Mouse (Mus musculus): ENCODE measurements around the gene Msrb1. TPM values are rescaled to one million over a fixed set of nuclear protein-coding genes. Genes with fewer than 3 reads are reported as not detected.
"Not testable (repeated sequence)": the region's sequence is repeated elsewhere in the genome, so short reads cannot be mapped to it uniquely, and the experiment has no call there.

Gene Msrb1
- polyA plus RNA-seq, 1 experiment from 2014 or later, result 59.8 TPM

DNA sequence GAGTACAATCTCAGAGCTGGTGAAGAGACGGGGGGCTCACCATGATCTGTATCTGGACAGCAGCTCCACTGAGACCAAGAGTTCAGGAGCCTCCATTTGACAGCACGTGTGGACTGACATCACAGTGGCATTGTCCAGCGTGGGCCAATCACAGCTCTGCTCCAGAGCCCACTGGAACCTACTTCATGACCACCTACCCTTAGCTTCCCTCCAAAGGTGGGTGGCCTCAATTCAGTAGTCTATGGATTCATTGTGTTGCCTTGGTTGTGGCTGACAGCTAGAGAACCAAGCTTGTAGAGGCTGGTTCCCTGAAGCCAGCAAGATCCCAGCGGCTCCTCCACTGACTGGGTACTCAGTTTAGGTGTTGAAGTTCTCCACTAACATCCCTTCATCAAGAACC, 18.5 kb upstream of the Msrb1 start, which contains the start of the genes Rnf151 and Rps2:
TSS of gene Rnf151 (minus strand) at position 121 of the 400 bp plus-strand sequence.
TSS of gene Rps2 (plus strand) at position 174 of the 400 bp plus-strand sequence.
- H3K27ac ChIP-seq (ENCODE audit: low read length), result no peak within 1 kb of the TSS
- H3K4me1 ChIP-seq (ENCODE audit: insufficient read depth, low read depth, low read length), result peaks cover 3% of the 10 kb centered on the region; the same call in 1 of the 2 replicates
- 83% methylated on average over 4 of the region's 4 CpGs for WGBS
- H3K27me3 ChIP-seq (replicated peaks; ENCODE audit: insufficient read depth, low read length), result no peaks in the 10 kb centered on the region
- peak within 1 kb of the TSS; percentile 64 for H3K4me2 ChIP-seq (replicated peaks; ENCODE audit: low read depth, low read length)
- no peak within 1 kb of the TSS for H3K4me3 ChIP-seq (ENCODE audit: low read depth, low read length)
- ATAC-seq (no peak), DNase-seq (ENCODE audit: low spot score) (no peak)
- TF ChIP-seq CTCF (IDR thresholded peaks at IDR 0.05), result no peak
- TF ChIP-seq EP300 (IDR thresholded peaks at IDR 0.05), result no peak
- peaks cover 11% of the 10 kb centered on the region; the same call in 1 of the 2 replicates for H3K36me3 ChIP-seq (ENCODE audit: insufficient read depth, low read length)
- H3K9me3 ChIP-seq (ENCODE audit: low read length), result no peaks in the 10 kb centered on the region
- peak within 1 kb of the TSS; percentile 95; the same call in 1 of the 2 replicates for H3K9ac ChIP-seq (replicated peaks; ENCODE audit: low read depth)

DNA sequence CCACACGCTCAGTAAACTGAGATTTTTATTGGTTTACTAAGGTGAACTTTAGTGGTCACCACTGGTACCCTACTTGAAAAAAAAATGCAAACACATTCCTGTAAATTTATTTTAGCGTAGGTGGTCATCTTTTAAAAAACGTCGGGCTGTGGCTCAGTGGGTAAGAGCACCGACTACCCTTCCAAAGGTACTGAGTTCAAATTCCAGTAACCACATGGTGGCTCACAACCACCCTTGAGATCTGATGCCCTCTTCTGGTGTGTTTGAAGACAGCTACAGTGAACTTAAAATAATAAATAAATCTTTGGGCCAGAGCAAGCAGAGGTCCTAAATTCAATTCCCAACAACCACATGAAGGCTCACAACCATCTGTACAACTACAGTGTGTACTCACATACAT, 17.5 kb upstream of the Msrb1 start:
- not testable (repeated sequence) for H3K9me3 ChIP-seq (ENCODE audit: low read length); ATAC-seq; H3K27ac ChIP-seq (ENCODE audit: low read length); DNase-seq (ENCODE audit: low spot score); H3K27me3 ChIP-seq (replicated peaks; ENCODE audit: insufficient read depth, low read length)
- Histone ChIP-seq H3K4me2 (replicated peaks; ENCODE audit: low read depth, low read length) (peak overlapping the region; percentile 64), H3K9ac (replicated peaks; ENCODE audit: low read depth) (peak overlapping the region; percentile 95), H3K4me3 (ENCODE audit: low read depth, low read length) (peak overlapping the region; percentile 76), H3K4me1 (ENCODE audit: insufficient read depth, low read depth, low read length) (peaks cover 10% of the 10 kb centered on the region; the same call in 1 of the 2 replicates), H3K36me3 (ENCODE audit: insufficient read depth, low read length) (peaks cover 11% of the 10 kb centered on the region; the same call in 1 of the 2 replicates)
- peak; percentile 39 for TF ChIP-seq CTCF (IDR thresholded peaks at IDR 0.05)
- 55% methylated on average over 5 of the region's 5 CpGs for WGBS

DNA sequence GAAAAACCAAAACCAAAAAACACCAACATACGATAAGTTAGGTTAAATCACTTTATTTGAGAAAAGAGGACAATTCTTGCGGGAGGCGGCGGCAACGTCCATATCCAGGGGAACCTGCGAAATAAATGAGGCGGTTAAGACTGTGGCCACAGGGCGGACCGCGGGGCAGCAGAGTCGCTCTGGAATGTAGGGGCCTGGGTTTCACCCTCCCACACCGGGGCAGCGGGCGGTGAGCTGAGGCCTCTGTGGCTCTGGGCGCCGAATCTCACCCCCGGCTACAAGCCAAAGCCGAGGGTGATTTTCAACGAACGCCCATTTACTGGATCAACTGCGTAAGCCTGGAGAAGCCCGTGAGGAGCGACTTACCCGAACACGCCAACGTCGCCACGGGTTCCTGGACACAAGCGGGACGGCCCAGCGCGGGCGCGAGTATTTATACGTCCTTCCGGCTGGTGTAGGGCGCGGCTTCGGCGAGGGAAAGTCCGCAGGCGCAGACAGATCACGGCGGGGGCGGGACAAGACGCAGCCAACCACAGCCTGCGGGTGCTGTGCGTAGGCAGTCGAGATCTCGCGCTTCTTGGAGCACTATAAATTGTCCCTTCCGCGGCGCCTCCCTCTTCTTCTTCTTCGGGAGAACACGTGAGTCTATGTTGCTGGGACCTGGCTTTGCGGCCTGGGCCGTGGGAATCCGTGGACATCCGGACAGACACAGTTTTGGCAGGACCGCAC, 16.8 kb upstream of the Msrb1 start:
- 1% methylated on average over 61 of the region's 61 CpGs for WGBS
- TF ChIP-seq EP300 (IDR thresholded peaks at IDR 0.05), result peak; percentile 76
- peak; percentile 25 for TF ChIP-seq CTCF (IDR thresholded peaks at IDR 0.05)
- Histone ChIP-seq H3K27ac (ENCODE audit: low read length) (peak overlapping the region; percentile 92), H3K9ac (replicated peaks; ENCODE audit: low read depth) (peak overlapping the region; percentile 96), H3K27me3 (replicated peaks; ENCODE audit: insufficient read depth, low read length) (no peaks in the 10 kb centered on the region), H3K9me3 (ENCODE audit: low read length) (no peaks in the 10 kb centered on the region), H3K36me3 (ENCODE audit: insufficient read depth, low read length) (peaks cover 11% of the 10 kb centered on the region; the same call in 1 of the 2 replicates), H3K4me3 (ENCODE audit: low read depth, low read length) (peak overlapping the region; percentile 76), H3K4me1 (ENCODE audit: insufficient read depth, low read depth, low read length) (peaks cover 10% of the 10 kb centered on the region; the same call in 1 of the 2 replicates), H3K4me2 (replicated peaks; ENCODE audit: low read depth, low read length) (peak overlapping the region; percentile 66)
- DNase-seq (ENCODE audit: low spot score) (peak; percentile 99), ATAC-seq (peak; percentile 98)

DNA sequence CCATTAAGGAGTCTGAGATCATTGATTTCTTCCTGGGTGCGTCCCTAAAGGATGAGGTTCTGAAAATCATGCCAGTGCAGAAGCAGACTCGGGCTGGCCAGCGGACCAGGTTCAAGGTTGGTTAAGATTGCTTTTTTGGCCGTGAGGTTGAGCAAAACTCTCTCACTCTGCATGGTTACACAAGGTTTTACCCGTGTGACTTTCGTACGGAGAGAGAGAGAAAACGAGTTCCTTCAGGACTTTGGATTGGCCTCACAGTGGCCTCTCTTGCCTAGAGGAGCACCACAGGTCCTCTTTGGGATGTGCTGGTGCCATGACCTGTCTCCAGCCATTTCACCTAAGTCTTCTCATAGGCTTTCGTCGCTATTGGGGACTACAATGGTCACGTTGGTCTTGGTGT, 15.8 kb upstream of the Msrb1 start:
- Histone ChIP-seq H3K36me3 (ENCODE audit: insufficient read depth, low read length) (peaks cover 11% of the 10 kb centered on the region; the same call in 1 of the 2 replicates), H3K9ac (replicated peaks; ENCODE audit: low read depth) (peak overlapping the region; percentile 96), H3K4me1 (ENCODE audit: insufficient read depth, low read depth, low read length) (peaks cover 10% of the 10 kb centered on the region; the same call in 1 of the 2 replicates), H3K4me2 (replicated peaks; ENCODE audit: low read depth, low read length) (peak overlapping the region; percentile 66), H3K27ac (ENCODE audit: low read length) (0 out of 2 replicates have a peak overlapping the region, but pooled peaks have one; percentile 92), H3K4me3 (ENCODE audit: low read depth, low read length) (peak overlapping the region; percentile 76)
- not testable (repeated sequence) for H3K27me3 ChIP-seq (replicated peaks; ENCODE audit: insufficient read depth, low read length); ATAC-seq; DNase-seq (ENCODE audit: low spot score); H3K9me3 ChIP-seq (ENCODE audit: low read length)
- 1% methylated on average over 10 of the region's 11 CpGs for WGBS

DNA sequence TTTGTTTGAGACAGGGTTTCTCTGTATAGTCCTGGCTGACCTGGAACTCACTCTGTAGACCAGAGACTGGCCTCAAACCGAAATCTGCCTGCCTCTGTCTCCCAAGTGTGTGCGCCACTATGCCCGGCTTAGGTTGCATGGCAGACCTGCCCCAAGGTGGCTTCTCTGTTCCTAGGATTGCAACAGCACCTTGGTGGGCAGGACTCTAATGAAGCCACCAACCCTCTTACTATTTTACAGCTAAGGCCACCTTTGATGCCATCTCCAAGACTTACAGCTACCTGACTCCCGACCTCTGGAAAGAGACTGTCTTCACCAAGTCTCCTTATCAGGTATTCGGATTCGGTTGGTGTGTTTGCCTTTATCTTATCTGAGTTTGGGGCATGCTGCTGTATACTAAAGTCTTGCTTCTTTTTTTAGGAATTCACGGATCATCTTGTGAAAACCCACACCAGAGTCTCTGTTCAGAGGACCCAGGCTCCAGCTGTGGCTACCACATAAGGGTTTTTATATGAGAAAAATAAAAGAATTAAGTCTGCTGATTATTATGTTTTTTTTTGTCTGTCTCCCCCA, 15.0 kb upstream of the Msrb1 start:
- not testable (repeated sequence) for DNase-seq (ENCODE audit: low spot score); ATAC-seq; H3K9me3 ChIP-seq (ENCODE audit: low read length); H3K9ac ChIP-seq (replicated peaks; ENCODE audit: low read depth); H3K4me3 ChIP-seq (ENCODE audit: low read depth, low read length); H3K27me3 ChIP-seq (replicated peaks; ENCODE audit: insufficient read depth, low read length); H3K27ac ChIP-seq (ENCODE audit: low read length)
- H3K4me2 ChIP-seq (replicated peaks; ENCODE audit: low read depth, low read length), result peak overlapping the region; percentile 66; the same call in 1 of the 2 replicates
- H3K4me1 ChIP-seq (ENCODE audit: insufficient read depth, low read depth, low read length), result peaks cover 10% of the 10 kb centered on the region; the same call in 1 of the 2 replicates
- 38% methylated on average over 7 of the region's 7 CpGs for WGBS
- H3K36me3 ChIP-seq (ENCODE audit: insufficient read depth, low read length), result peaks cover 11% of the 10 kb centered on the region; the same call in 1 of the 2 replicates

DNA sequence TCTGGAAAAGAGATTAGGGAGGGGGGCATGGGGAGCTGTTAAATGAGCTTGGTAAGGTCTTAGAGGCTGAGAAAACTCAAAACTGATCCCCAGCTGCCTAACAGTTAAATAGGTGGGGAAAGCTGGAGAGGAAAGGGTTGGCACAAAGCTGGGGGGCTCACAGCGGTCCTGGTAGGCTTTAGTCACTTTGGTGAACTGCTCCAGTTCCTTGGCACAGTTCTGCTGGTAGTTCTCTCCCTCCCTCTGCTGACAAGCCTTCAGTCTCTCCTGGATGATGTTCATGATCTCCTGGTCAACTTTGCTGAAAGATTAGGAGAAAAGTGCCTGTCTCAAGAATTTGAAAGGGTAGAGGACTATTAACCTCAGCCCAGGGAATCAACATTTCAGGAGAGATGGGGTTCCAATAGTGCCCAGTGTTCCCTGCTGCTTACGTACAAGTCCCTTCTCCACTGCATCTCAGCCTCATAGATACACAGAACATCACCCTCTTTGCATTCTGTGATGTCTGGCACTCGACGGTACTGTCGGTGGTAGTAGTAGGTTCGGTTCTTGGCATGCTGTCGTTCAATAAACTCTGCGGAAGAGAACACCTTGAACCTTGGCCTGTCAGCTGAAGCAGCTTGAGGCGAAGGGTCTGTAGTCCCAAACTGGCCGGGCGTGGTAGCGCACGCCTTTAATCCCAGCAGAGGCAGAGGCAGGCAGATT, 14.1 kb upstream of the Msrb1 start:
- Histone ChIP-seq H3K9me3 (ENCODE audit: low read length) (no peaks in the 10 kb centered on the region), H3K4me2 (replicated peaks; ENCODE audit: low read depth, low read length) (no peak overlapping the region), H3K4me1 (ENCODE audit: insufficient read depth, low read depth, low read length) (peaks cover 10% of the 10 kb centered on the region; the same call in 1 of the 2 replicates), H3K27ac (ENCODE audit: low read length) (no peak overlapping the region), H3K36me3 (ENCODE audit: insufficient read depth, low read length) (peaks cover 11% of the 10 kb centered on the region; the same call in 1 of the 2 replicates), H3K9ac (replicated peaks; ENCODE audit: low read depth) (no peak overlapping the region), H3K4me3 (ENCODE audit: low read depth, low read length) (no peak overlapping the region), H3K27me3 (replicated peaks; ENCODE audit: insufficient read depth, low read length) (no peaks in the 10 kb centered on the region)
- WGBS, result 31% methylated on average over 13 of the region's 13 CpGs
- DNase-seq (ENCODE audit: low spot score) (no peak), ATAC-seq (no peak)
- TF ChIP-seq CTCF (IDR thresholded peaks at IDR 0.05), result no peak
- TF ChIP-seq EP300 (IDR thresholded peaks at IDR 0.05), result no peak
